Mouse (Mus musculus): ENCODE data around the gene Mrgprh.

Mrgprh gene

DNA sequence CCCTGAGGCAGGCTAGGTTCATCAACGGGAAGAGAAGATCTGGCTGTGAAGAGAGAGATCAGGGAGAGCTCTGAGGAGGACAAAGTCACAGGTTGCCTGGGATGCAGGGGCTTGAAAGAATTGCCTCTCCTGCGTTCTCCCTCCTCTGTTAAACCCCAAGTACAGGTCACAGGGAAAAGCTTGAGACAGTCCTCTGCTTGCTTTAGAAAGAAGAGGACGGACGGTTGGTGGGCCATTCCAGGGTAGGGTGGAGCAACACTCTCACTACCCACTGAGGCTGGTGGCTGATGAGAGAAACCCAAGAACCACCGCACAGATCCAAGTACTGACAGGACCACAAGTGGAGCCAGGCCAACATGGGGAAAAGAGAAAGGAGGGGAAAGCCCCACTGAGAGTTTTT is at the start of gene Mrgprh:
Gene Mrgprh (plus strand): TSS at position 301 of the 400 bp plus-strand sequence.
- no peak for DNase-seq (ENCODE audit: low spot score in 2 of 2)

DNA sequence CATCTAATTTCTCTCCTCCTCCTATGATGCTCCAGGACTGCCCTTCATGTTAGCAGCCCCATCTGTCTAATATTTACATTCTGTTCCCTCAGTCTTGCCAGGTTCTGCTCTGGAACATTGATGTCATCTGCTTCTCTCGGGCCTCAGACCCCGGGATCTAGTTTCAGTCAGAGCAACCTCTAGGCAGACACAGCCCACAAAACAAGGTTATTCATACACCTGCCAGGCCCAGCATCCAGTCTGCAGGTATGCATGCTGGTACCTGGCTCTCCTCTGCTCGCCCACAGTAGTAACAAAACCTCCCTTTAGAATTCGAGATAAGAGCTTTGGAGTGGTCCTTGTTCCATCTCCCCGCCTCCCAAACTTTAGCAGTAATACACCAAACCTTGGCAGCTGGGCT is 45.5 kb upstream of the Mrgprh start:
- no peak for DNase-seq (ENCODE audit: low spot score in 2 of 2)

GRCm38 (mm10) chr17:12832231-12832630 is 43.6 kb upstream of the Mrgprh start:
- DNase-seq (ENCODE audit: low spot score in 2 of 2) = no peak

DNA sequence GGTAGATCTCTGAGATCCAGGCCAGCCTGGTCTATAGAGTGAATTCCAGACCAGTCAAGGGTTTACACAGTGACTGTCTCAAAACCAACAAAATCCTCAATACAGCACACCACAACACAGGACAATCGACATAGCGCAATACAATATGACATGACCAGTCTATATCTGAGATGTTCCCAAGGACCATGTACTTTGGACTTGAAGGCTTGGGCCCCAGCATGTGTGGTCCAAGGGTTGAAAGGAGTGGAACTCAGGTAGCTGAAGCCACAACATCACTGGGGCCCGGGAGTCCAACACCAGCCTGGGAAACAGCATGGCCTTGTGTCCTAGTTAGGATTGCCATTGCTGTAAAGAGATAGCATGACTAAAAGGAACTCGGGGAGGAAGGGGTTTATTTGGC is 43.2 kb upstream of the Mrgprh start:
- no peak for DNase-seq (ENCODE audit: low spot score in 2 of 2)

GRCm38 (mm10) chr17:12834317-12834716 is 41.5 kb upstream of the Mrgprh start:
- no peak for DNase-seq (ENCODE audit: low spot score in 2 of 2)

DNA sequence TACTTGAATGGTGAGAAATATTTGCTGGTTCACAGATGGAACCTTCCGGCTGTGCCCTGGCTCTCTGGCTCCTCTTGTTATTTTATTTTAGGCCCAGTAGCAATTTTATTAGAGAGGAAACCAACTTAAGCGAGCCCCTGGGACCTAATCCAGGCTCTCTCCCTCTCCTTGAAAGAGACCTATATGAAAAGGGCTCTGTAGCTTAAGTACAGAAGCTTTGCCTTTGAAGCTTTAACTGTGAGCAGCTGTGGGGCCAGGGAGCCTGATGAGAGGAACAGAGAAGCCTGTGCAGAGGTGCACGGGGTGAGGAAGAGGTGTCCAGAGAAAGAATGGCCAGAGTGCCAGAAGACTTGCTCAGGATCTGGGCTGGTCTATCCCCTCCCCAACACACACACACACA is 41.0 kb upstream of the Mrgprh start:
- DNase-seq (ENCODE audit: low spot score in 2 of 2) = no peak

DNA sequence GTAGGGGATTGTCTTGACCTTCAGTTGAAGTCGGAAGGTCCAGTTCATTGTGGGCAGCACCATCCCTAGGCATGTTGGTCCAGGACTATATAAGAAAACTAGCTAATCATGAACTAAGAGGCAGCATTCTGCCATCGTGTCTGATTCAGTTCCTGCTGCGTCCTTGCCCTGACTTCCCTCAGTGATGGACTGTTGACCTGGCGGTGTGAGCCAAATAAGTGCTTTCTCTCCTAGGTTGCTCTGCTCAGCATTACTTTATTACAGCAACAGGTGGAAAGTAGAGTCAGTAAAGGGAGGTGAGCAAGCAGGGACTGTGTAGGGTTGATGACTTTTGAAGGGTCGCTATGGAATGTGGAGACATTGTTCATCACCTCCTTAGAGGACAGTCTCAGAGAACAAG is 40.1 kb upstream of the Mrgprh start:
- no peak for DNase-seq (ENCODE audit: low spot score in 2 of 2)

GRCm38 (mm10) chr17:12839475-12840267 is 36.2 kb upstream of the Mrgprh start:
- no peak for DNase-seq (ENCODE audit: low spot score in 2 of 2)

- no peak for DNase-seq (ENCODE audit: low spot score in 2 of 2)
Observed at GRCm38 (mm10) chr17:12843826-12844225, 32.0 kb upstream of the Mrgprh start.

GRCm38 (mm10) chr17:12844540-12844939 is 31.3 kb upstream of the Mrgprh start:
- no peak for DNase-seq (ENCODE audit: low spot score in 2 of 2)

DNA sequence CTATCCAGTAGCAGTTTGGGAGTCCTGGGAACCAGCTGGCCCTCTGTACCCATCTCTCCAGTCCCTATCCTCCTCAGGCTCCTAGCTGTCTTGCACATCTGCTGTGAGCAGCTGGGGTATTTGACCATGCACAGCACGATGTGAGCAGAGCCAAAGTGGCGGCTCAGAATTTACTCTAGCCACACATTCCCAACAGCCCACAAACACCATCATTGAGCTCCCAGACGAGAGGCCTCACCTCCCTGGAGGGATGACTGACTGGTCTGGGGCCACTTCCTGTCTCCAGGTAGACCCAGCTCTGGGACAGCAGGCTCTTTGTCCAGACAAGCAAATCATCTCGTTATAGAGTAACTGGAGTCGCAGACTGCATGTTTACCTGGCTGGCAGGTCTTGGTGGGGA is 30.0 kb upstream of the Mrgprh start:
- no peak for DNase-seq (ENCODE audit: low spot score in 2 of 2)

DNA sequence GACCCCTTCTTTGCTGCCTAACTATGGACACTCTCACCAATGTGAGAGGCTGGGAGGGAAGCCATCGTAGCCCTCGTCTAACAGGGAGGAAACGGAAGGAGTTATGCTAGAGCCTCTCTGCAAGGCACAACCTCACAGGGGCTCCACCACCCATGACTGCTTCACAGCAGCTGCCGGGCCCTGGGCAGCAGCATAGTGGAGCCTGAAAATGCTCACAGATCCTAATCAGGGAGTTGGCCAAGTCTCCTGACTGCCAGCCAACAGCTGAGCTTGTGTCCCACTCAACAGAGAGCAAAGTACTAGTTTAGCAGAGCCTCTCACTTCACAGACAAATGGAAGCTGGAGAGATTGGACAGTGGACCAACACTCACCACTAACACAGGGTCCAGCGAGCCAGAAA is 29.4 kb upstream of the Mrgprh start:
- DNase-seq (ENCODE audit: low spot score in 2 of 2) = no peak

- DNase-seq (ENCODE audit: low spot score in 2 of 2) = no peak
Observed at GRCm38 (mm10) chr17:12847736-12848135, 28.1 kb upstream of the Mrgprh start.

DNA sequence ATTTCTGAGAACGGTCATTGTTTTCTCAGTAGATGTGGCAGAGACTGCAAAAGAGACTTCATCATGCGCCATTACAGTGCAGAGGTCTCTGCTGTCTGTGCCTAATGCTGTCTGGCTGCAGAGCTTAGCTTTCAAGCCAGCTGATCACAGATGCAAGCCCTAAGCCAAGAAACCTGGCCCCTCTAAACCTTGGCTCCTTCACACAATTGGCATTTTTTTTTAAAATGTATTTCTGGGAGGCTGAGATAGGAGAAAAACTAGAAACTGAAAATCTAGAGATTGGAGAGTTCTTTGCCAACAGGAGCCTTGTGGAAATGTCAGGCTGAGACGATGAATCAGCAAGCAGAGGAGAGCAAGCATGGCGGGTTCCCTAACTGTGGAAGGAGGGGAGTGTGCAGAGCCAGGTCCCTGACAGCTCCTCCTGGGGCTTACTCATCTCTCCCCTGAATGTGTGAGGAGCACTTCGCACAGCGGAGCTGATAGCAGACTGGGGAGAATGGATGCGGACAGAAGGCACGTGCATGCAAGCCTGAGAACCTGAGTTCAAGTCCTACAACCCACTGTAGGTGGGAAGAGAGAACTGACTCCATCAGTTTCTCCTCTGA is 26.0 kb upstream of the Mrgprh start:
- DNase-seq (ENCODE audit: low spot score in 2 of 2) = no peak

DNA sequence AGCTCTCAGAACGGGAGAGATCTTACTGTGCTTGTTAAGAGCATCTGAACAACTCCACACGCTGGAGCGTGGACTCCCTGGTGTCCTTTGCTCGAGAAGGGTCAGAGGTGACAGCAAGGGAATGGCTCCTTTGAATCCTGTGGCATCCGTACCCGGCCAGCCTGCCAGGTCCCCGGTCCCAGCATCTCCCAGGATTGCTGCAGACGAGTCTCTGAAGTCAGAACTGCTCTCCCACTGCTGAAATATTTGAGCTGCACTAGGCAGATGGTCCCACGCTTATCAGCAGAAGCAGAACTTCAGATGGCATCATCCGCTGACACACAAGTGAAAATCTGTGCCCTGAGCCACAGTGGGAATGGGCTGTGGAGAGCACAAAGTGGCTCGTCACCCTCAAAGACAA is 24.1 kb upstream of the Mrgprh start:
- no peak for DNase-seq (ENCODE audit: low spot score in 2 of 2)

GRCm38 (mm10) chr17:12853821-12854220 is 22.0 kb upstream of the Mrgprh start:
- no peak for DNase-seq (ENCODE audit: low spot score in 2 of 2)

DNA sequence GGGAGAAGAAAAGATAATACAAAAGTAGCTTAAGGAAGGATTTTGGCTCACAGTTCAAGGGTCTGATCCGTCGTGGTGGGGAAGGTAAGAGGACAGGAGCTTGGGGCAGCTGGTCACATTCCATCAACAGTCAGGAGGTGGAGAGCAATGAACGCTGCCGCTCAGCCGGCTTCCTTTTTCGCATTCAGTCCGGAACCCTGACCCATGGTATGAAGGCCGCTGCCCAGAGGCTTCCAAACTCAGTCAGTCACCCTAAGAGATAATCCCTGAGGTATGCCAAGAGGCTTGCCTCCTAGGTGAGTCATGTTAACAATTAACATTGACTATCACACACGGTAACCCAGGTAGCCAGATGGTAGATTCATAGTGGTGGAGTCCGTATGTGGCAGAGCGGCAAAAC is 21.4 kb upstream of the Mrgprh start:
- no peak for DNase-seq (ENCODE audit: low spot score in 2 of 2)

- DNase-seq (ENCODE audit: low spot score in 2 of 2) = no peak
Observed at GRCm38 (mm10) chr17:12857395-12857794, 18.4 kb upstream of the Mrgprh start.

DNA sequence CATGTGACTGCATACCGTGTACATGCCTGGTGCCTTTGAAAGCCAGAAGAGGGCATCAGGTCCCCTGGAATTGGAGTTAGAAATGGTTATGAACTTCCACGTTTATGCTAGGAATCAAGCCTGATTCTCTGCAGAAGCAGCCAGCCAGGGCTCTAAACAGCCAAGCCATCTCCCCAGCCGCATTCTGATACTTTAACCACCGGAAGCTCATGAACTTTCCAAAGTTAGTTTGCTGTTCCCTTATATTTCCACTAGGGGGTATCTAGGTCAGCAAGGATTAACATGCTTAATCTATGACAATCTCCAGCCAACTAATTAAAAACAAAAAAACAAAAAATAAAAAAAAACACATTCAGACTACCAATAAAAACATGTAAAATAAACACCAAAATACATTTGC is 17.8 kb upstream of the Mrgprh start:
- DNase-seq (ENCODE audit: low spot score in 2 of 2) = no peak

DNA sequence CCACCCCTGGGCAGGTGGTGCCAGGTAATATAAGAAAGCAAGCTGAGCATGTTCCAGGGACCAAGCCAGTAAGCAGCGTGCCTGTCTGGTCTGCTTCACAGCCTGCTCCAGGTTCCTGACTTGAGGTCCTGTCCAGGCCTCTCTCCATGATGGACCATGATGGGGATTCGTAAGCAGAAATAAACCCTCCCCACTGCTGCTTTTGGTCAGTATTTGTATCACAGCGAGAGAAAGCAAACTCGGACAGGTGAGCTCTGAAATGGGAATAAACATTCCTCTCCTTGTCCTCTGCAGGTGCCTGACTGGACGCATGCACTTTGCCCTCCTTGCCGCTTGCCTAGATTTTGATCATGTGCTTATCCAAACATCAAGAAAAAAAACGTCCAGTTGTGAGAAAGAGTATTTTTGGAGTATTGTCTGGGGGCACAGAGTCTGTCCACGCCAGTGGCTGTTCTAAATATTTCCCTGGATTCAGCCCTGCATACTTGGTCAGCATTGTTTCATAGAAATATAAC is 16.8 kb upstream of the Mrgprh start:
- no peak for DNase-seq (ENCODE audit: low spot score in 2 of 2)

DNA sequence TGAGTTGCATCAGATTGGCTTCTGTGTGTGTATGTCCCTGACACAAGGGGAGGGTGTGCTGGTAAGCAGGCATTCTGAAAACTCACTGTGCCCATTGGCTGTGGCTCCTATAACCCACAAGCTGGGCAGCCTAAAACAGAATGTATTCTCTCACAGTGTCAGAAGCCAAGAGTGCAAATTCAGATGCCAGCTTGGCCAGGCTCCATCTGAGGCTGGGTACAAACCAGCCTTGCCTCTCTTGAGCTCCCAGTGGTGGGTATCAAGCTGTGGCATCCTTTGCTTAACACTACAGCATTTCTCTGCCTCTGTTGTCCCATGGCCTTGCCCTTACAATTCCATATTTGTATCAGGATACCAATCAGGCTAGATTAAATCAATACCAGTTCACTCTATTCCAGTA is 11.7 kb upstream of the Mrgprh start:
- no peak for DNase-seq (ENCODE audit: low spot score in 2 of 2)

DNA sequence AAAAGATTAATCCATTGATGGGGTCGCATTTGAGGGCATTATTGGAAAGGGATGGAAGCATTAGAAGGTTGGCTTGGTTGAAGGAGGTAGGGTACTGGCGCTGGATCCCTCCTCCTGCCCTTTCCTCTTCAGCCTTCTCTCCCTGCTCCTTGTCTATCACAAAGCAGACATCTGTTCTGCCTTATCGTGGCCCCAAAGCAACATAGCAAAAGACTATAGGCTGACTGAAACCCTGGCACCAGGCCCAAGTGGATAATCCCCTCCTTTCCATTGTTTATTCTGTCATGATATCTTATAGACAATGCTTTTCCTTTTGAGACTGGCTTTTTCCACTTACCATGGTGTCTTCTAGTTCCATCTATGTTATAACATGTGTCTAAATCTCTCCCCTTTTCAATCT is 10.4 kb upstream of the Mrgprh start:
- no peak for DNase-seq (ENCODE audit: low spot score in 2 of 2)

DNA sequence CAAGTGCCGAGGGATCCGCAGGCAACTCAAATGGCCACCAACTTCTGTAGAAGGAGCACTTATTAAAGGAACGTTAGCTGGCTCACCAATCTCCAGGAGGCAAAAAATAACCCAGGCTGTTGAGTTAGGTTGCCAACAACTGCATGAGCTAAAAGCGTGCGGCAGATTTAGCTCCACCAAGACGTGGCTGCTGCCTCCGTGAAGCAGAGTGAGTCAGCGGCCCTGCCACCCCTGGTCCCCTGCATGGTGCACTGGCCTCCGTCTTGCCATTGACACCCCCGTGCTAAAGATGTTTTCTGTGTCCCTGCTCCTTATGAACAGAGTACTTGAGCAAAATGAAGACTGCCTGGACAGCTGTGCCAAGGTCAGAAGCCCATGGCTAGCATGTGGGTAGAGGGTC is 9.0 kb upstream of the Mrgprh start:
- no peak for DNase-seq (ENCODE audit: low spot score in 2 of 2)

Data from natural killer cell, adult 2 months (primary cell).